Mouse (Mus musculus) Muller cell, postnatal 12 days (primary cell): ENCODE measurements around the gene Hist1h2bq.
A peak's percentile ranks its signal among the peaks of the same experiment; 100 is the strongest.
"Not testable (repeated sequence)": the region's sequence is repeated elsewhere in the genome, so short reads cannot be mapped to it uniquely, and the experiment has no call there.

Experiments
- DNase-seq: peaks from one replicate; pipeline ENCODE4 v3.0.0-alpha.2; 2015; ENCODE audit errors: inconsistent ontology term

Hist1h2bq gene

DNA sequence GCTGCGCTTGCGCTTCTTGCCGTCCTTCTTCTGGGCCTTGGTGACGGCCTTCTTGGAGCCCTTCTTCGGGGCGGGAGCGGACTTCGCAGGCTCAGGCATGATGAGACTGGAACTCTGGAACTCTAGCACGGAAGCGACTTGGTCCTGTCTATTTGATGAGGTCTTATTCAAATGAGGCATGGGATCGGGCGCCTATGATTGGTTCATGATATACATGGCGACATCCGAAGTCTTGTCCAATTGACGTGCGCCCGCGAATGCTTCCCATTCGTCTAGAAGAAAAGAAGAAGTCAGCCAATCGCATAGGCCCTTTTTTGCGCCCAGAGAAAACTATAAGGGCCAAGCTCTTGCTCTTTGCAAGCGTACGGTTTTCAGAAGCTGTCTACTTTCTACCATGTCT is at the start of gene Hist1h2bq, which contains the start of gene Hist1h2ao:
Gene Hist1h2bq, minus strand, starts transcription at position 125 of the 400 bp plus-strand sequence.
Gene Hist1h2ao, plus strand, starts transcription at position 393 of the 400 bp plus-strand sequence.
- DNase-seq, result not testable (repeated sequence)

DNA sequence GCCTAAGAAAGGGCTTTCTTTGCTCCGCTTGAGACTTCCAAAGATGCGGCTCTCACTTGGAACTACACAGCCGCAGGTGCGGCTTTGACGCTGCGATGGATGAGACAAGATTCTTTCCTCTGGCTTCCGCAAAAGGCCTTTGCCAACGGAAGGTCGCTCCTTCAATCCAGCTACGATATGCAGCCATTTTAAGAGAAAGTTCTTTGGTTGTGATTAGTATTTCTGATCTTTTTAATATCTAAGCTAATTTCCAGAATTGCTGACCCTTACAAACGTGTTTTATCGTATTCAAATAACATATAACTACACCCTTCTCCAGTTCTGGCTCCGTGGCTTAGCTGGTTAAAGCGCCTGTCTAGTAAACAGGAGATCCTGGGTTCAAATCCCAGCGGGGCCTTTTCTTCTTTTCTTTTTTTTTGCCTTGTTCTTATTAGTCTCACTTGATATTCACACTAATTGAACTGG is 45.7 kb upstream of the Hist1h2bq start:
- peak; percentile 75 for DNase-seq

DNA sequence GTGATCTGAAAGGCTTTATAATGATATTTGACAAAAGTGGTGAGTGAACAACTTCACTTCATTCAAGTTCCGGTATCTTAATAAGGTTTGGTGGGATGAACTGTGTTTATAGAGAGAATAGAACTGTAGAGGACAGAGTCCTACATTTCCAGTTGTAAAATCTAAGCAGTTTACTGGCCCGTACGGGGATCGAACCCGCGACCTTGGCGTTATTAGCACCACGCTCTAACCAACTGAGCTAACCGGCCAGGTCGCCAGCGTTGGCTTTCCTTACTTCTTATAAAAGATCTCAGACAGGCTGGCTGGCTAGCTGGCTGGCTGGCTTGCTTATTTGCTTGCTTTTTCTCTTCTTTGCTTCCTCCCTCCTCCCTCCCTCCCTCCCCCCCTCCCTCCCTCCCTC is 45.1 kb upstream of the Hist1h2bq start:
- DNase-seq, result peak; percentile 77

DNA sequence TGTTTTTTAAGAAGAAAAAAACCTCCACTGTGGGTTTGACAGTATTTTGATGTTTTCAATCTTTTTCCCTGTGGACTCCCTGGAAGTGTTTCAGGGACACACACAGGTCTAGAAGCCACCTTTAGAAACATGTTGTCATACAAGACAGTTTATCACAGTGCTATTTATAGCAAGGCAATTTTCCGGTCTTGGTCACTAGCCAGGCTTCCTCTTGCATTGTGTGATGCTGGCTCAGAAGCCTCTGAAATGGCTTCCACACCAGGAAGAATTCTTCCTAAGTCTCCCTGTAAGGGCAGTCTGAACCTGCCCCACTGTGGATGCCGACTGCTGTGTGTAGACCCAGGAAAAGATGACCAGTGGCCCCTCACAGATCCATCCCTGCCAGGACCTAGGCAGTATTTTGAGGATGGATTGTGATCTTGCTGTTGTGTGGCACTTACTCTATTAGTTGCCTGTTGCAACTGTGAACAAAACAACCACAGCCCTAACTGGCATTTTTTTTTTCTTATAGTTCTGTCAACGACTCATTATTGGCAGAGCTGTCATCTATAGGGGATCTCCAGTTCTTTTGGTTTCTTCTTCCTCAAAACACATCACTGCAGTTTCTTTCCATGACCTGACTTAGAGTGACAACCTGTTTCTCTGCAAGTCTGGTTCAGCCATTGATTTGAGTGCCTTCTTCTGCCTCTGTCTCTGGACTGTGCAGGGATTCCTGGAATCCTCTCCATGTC is 42.4 kb upstream of the Hist1h2bq start:
- peak; percentile 16 for DNase-seq

DNA sequence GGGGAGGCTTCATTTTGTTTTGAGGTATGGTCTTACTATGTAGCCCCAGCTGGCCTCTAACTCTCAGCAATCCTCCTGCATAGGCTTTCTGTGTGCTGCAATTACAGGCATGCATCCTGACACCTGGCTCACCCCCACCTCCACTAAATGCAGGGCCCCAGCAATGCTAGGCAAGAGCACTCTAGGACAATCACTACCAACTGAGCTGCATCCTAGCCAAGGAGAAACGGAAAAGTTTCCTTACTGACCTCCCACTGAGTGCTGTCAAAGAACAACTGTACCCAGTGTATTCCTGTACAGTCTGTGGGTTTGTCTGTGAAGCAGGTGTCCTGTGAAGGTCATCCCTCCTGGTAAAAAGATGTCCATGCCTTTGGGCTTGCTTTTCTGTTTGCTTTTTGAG is 40.7 kb upstream of the Hist1h2bq start:
- not testable (repeated sequence) for DNase-seq

DNA sequence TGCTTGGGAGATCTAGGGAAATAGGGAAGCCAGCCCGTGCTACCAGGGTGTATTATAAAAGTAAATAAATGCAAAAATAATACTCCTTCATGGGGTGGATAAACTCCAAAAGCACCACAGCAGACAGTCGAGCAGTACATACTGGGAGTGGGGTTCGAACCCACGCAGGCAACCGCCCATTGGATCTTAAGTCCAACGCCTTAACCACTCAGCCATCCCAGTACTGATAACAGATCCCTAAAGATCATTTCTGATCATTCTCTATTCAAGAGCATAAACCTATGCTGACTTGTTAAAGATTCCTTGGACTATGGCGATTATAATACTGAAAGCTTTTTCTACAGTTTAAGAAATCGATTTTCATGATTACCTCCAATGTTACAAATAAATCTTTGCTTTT is 37.9 kb upstream of the Hist1h2bq start:
- DNase-seq, result peak; percentile 33

DNA sequence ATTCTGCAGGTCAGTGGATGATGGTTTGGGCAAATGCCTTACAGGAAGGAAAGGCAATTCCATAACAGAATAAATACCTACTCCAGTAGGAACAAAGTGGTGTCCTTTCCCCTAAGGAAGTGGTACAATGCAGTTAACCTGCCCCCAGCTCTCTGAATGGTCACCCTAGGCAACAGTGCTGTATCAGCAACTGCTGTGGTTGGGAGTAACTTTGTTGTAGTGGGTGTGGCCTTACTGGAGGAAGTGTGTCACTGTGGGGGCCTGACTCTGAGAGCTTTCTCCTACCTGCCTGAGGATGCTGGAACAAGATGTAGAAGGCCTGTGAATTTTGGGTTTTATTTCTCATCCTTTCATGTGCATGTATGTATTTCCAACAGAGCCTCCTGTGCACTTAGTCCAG is 36.4 kb upstream of the Hist1h2bq start:
- not testable (repeated sequence) for DNase-seq

DNA sequence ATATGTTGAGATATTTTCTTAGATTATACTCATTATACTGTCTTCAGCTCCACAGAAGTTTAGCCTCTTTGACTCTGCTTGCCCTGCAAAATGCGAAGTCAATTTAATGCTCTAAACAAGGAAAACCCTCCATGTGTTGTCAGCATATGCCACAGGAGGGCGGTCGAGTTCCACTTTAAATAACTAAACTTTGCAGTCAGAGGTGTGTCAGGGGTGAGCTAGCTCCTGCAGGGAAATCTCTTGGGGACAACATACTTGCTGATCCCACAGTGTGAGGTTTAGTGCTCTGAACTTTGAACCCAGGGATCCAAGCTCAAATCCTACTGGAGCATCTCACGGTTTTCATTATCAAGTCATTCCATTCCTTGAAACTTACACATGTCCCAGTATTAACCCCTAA is 30.5 kb upstream of the Hist1h2bq start:
- DNase-seq, result not testable (repeated sequence)

DNA sequence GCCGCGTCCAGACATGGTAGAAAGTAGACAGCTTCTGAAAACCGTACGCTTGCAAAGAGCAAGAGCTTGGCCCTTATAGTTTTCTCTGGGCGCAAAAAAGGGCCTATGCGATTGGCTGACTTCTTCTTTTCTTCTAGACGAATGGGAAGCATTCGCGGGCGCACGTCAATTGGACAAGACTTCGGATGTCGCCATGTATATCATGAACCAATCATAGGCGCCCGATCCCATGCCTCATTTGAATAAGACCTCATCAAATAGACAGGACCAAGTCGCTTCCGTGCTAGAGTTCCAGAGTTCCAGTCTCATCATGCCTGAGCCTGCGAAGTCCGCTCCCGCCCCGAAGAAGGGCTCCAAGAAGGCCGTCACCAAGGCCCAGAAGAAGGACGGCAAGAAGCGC is 23.5 kb upstream of the Hist1h2bq start, which contains the start of the genes Hist1h2ap and Hist1h2br:
Gene Hist1h2ap, minus strand, starts transcription at position 47 of the 400 bp plus-strand sequence.
Gene Hist1h2br, plus strand, starts transcription at position 283 of the 400 bp plus-strand sequence.
- not testable (repeated sequence) for DNase-seq

DNA sequence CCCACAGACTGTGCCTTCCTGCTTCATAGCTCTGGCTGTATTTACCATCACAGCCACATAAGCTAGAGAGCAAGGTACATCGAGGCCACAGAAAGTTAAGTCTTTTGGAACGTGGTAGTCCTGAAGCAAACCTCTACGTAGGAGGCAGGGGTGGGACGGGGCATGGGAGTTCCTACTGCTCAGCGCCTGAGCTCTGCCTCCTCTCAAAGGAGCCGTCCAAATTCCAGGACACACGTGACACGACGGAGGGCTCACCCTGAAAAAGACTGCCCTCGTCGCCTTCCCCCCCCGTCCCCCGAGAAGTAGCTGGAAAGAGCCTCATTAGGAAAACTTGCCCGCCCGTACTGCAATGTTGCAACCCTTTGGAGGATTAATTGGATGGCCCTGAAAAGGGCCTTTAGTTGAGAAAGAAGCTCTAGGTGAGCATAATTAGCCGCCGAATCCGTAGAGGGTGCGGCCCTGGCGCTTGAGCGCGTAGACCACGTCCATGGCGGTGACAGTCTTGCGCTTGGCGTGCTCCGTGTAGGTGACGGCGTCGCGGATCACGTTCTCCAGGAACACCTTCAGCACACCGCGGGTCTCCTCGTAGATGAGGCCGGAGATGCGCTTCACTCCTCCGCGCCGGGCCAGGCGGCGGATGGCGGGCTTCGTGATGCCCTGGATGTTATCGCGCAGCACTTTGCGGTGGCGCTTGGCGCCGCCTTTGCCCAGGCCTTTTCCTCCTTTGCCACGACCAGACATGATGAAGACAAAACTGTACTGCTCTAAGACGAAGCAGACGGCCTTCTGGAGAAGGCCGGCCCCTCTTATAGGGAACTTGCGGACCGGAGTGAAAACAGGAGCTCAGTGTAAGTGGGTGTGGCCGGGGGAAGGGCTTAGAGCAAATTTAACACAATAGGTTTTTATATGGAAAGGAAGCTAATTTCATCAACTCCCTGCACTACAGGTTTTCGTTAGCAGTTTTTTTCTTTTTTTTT is 21.7 kb upstream of the Hist1h2bq start, which contains the start of gene Hist1h4n:
Gene Hist1h4n, minus strand, starts transcription at position 779 of the 977 bp plus-strand sequence.
- DNase-seq, result not testable (repeated sequence)

DNA sequence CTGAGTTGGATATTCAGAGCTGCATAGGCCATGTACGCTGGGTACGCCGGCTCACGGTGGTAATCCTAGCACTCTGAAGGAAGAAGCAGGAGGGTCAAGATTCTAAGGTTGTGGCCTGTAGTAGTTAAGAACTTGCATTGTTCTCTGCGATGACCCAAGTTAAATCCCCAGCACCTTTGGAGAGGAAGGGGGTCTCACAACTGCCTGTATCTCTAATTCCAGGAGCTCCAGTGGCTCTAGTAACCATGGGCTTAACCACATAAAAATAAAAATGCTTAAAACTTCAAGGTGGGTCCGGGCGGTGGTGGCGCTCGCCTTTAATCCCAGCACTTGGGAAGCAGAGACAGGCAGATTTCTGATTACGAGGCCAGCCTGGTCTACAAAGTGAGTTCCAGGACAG is 20.3 kb upstream of the Hist1h2bq start:
- no peak for DNase-seq

DNA sequence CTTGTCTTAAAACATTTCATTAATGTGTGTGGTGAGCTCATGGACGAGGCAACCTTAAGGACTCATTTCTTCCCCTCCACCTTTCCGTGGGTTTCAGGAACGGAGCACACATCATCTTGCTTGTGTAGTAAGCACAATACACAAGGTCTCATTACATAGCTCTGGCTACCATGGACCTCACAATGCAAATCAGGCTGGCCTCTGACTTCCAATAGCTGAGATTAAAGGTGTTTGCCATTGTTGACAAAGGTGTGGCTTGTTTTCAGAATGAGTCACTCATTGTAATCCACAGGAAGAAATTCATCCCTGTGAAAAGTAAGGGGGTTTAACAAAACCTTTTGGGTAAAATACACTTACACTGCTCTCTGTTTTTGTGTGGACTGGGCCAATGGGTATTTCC is 18.5 kb upstream of the Hist1h2bq start:
- DNase-seq, result no peak

DNA sequence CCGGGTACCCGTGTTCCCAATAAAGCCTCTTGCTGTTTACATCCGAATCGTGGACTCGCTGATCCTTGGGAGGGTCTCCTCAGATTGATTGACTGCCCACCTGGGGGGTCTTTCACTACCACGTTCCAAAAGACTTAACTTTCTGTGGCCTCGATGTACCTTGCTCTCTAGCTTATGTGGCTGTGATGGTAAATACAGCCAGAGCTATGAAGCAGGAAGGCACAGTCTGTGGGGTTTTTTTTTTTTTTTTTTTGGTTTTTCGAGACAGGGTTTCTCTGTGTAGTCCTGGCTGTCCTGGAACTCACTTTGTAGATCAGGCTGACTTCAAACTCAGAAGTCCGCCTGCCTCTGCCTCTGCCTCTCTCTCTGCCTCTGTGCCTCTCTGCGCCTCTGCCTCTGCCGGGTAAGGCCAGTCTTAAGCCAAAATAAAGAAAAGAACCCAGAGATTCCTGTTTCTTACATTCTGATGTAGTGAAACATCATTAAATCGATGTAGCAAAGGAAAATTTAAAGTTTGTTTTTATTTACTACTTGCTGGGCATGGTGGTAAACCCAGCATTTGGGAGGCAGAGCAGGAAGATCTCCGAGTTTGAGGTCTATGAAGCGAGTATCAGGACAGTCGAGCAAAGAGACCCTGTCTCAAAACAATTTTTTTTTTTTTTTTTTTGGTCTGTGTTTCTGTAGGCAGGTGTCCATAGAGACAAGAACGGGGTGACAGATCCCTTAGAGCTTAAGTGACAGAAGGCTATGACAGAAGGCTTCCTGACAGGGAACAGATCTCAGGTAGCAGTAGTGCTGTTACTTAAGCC is 10.3 kb upstream of the Hist1h2bq start:
- not testable (repeated sequence) for DNase-seq

DNA sequence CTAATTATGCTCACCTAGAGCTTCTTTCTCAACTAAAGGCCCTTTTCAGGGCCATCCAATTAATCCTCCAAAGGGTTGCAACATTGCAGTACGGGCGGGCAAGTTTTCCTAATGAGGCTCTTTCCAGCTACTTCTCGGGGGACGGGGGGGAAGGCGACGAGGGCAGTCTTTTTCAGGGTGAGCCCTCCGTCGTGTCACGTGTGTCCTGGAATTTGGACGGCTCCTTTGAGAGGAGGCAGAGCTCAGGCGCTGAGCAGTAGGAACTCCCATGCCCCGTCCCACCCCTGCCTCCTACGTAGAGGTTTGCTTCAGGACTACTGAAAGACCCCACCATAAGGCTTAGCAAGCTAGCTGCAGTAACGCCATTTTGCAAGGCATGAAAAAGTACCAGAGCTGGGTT is 2.1 kb upstream of the Hist1h2bq start:
- DNase-seq, result not testable (repeated sequence)

DNA sequence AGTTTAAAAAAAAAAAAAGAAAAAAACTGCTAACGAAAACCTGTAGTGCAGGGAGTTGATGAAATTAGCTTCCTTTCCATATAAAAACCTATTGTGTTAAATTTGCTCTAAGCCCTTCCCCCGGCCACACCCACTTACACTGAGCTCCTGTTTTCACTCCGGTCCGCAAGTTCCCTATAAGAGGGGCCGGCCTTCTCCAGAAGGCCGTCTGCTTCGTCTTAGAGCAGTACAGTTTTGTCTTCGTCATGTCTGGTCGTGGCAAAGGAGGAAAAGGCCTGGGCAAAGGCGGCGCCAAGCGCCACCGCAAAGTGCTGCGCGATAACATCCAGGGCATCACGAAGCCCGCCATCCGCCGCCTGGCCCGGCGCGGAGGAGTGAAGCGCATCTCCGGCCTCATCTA is 1.5 kb upstream of the Hist1h2bq start, which contains the start of gene Hist1h4m:
Gene Hist1h4m, plus strand, starts transcription at position 208 of the 400 bp plus-strand sequence.
- DNase-seq, result not testable (repeated sequence)

DNA sequence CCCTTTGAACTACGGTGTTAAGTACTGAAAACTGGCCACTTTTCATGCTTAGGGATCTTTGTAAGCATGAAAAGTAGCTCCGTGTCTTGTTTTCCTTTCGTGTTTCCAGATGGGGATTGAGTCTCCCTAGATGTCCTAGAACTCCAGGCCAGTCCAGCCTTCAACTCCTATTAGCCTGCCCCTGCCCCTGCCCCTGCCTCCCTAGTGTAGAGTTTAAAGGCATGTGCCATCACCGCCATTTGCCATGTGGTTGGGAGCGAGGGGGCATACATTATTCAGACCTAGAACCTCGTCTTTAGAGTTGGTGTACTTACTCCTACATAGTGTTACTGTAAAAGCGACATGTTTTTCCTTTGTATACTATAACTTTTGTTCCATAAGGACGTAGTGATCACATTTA is 1.1 kb upstream of the Hist1h2bq start:
- DNase-seq, result not testable (repeated sequence)

DNA sequence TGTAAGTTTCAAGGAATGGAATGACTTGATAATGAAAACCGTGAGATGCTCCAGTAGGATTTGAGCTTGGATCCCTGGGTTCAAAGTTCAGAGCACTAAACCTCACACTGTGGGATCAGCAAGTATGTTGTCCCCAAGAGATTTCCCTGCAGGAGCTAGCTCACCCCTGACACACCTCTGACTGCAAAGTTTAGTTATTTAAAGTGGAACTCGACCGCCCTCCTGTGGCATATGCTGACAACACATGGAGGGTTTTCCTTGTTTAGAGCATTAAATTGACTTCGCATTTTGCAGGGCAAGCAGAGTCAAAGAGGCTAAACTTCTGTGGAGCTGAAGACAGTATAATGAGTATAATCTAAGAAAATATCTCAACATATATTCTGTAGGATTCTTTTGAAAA is 6.9 kb downstream of the Hist1h2bq start:
- DNase-seq, result not testable (repeated sequence)

DNA sequence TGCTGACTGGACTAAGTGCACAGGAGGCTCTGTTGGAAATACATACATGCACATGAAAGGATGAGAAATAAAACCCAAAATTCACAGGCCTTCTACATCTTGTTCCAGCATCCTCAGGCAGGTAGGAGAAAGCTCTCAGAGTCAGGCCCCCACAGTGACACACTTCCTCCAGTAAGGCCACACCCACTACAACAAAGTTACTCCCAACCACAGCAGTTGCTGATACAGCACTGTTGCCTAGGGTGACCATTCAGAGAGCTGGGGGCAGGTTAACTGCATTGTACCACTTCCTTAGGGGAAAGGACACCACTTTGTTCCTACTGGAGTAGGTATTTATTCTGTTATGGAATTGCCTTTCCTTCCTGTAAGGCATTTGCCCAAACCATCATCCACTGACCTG is 12.8 kb downstream of the Hist1h2bq start:
- not testable (repeated sequence) for DNase-seq

DNA sequence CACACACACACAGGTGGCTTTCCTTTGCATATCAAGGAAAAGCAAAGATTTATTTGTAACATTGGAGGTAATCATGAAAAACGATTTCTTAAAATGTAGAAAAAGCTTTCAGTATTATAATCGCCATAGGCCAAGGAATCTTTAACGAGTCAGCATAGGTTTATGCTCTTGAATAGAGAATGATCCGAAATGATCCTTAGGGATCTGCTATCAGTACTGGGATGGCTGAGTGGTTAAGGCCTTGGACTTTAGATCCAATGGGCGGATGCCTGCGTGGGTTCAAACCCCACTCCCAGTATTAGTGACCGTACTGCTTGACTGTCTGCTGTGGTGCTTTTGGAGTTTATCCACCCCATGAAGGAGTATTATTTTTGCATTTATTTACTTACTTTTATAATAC is 14.4 kb downstream of the Hist1h2bq start:
- DNase-seq, result no peak

DNA sequence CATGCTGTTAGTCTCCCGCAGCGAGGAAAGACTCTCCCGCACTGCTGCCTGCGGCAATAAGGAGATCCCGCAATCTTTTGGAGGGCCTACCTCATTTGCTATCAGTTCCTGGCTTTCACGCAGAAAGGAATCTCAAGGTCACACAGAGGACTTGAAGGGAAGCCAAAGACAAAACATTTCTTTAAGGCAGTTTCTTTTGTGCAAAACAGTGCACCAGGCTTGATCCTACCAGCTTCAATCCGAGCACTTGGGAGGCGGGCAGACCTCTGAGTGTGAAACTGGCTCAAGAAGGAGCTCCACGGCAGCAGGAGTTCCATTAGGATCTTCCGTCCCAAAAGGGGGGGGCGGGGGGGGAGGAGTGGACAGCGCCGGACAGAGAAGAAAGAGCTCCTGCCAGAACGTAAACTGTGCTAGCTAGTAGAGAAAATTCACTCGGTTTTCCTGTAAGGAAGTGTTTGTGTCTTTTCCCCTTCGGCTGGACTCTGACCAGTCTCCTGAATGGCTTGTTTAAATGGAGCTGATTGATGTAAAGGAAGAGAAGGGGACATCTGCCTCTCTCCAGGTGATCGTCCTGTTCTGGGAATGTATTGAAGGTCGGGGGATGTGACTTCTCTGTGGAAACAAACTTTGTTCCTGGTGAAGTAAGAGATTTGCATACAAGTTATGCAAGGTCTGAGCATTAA is 19.3 kb downstream of the Hist1h2bq start:
- peak; percentile 30 for DNase-seq
